Mouse (Mus musculus): ENCODE measurements around the gene Gosr1.

DNA sequence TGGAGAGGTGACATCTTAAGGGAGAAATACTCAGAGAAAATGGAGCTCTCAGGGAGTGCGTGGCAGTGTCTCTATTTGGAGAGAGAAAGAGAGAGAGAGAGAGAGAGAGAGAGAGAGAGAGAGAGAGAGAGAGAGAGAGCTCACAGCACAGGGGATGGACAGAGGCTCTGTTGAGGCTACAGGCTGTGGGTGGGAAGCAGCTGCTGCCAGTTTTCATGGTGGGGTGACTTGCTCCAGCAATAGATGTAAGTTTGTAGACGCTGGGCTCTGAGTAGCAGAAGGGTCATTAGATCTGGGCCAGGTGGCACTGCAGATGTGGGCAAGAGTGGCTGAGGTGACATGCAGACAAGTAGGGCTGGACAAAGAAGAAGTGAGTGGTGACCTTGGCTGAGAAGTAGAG lies 77.8 kb downstream of the Gosr1 start:
- no peak for TF ChIP-seq POLR2A (IDR thresholded peaks at IDR 0.05; ENCODE audit: control insufficient read depth, extremely low read depth, insufficient read depth, low read length, poor library complexity)
- no peak for TF ChIP-seq CTCF (IDR thresholded peaks at IDR 0.05; ENCODE audit: borderline replicate concordance, control insufficient read depth, extremely low read depth, insufficient read depth, low read length, poor library complexity)

All from thymus, adult 2 months (tissue).